Mouse (Mus musculus) neural tube, embryonic 12.5 days (tissue): ENCODE data around the gene Zc3h7a. TPM values are rescaled to one million over a fixed set of nuclear protein-coding genes. Genes with fewer than 3 reads are reported as not detected.

ENCODE experiments used
- ATAC-seq: fragments of 200-750 bp; cut with Nextera tagmentation; 2 replicates; pipeline ENCODE4 v1.8.0; 2017; ENCODE audit warnings: low read depth, mild to moderate bottlenecking, moderate TSS enrichment, moderate library complexity; ENCODE audit not compliant: low FRiP score
- H3K27ac ChIP-seq: fragments of 300-500 bp; sonication (generic); 2 replicates; pipeline ENCODE4 v1.5.1; 2016
- H3K27me3 ChIP-seq: fragments of 300-500 bp; sonication (generic); replicated peaks from 2 replicates; pipeline ENCODE4 v1.6.1; 2016; ENCODE audit warnings: mild to moderate bottlenecking
- H3K36me3 ChIP-seq: fragments of 300-500 bp; sonication (generic); 2 replicates; pipeline ENCODE4 v1.6.1; 2016; ENCODE audit warnings: mild to moderate bottlenecking
- H3K4me1 ChIP-seq: fragments of 300-500 bp; sonication (generic); 2 replicates; pipeline ENCODE4 v1.6.1; 2016
- H3K4me2 ChIP-seq: fragments of 300-500 bp; sonication (generic); replicated peaks from 2 replicates; pipeline ENCODE4 v1.6.1; 2016; ENCODE audit warnings: mild to moderate bottlenecking
- H3K4me3 ChIP-seq: fragments of 300-500 bp; sonication (generic); 2 replicates; pipeline ENCODE4 v1.5.1; 2016
- H3K9ac ChIP-seq: fragments of 300-500 bp; sonication (generic); 2 replicates; pipeline ENCODE4 v1.6.1; 2016; ENCODE audit warnings: mild to moderate bottlenecking
- H3K9me3 ChIP-seq: fragments of 300-500 bp; sonication (generic); 2 replicates; pipeline ENCODE4 v1.6.1; 2016; ENCODE audit warnings: mild to moderate bottlenecking
- WGBS: fragments of 180-500 bp; shearing (Covaris S2); methylation state at CpG from one replicate; pipeline ENCODE4 v1.1.7; 2016; 5-methylcytosine and 5-hydroxymethylcytosine counted together
- polyA plus RNA-seq: library from polyadenylated mRNA; unstranded; fragments of >200 nt; fragmentation: Nextera tagmentation; extraction: Ambion mirVana; gene quantifications from 2 replicates; pipeline ENCODE4 v1.2.1, GENCODE M21; 2016

Gene Zc3h7a
- polyA plus RNA-seq, 1 experiment from 2014 or later: 105 TPM

GRCm38 (mm10) chr16:11133476-11134347 lies 42.5 kb downstream of the Zc3h7a start:
- H3K9me3 ChIP-seq: no peaks in the 10 kb centered on the region
- H3K27me3 ChIP-seq: no peaks in the 10 kb centered on the region
- H3K36me3 ChIP-seq: peaks cover 6% of the 10 kb centered on the region
- peak overlapping the region; percentile 93 for H3K9ac ChIP-seq
- peak overlapping the region; percentile 75; the same call in 1 of the 2 replicates for H3K27ac ChIP-seq
- peak overlapping the region; percentile 85 for H3K4me2 ChIP-seq
- no peak; the same call in 1 of the 2 replicates for ATAC-seq
- H3K4me3 ChIP-seq: peak overlapping the region; percentile 95
- under 1% methylated on average over 34 of the region's 34 CpGs for WGBS
- peaks cover 28% of the 10 kb centered on the region for H3K4me1 ChIP-seq

- no peak for ATAC-seq
- Histone ChIP-seq H3K4me2 (peak overlapping the region; percentile 85), H3K27me3 (no peaks in the 10 kb centered on the region), H3K9ac (0 out of 2 replicates have a peak overlapping the region, but pooled peaks have one; percentile 30), H3K36me3 (peaks cover 10% of the 10 kb centered on the region), H3K4me1 (peaks cover 28% of the 10 kb centered on the region), H3K4me3 (no peak overlapping the region), H3K27ac (no peak overlapping the region), H3K9me3 (no peaks in the 10 kb centered on the region)
- WGBS: 17% methylated on average over 2 of the region's 2 CpGs
Observed at GRCm38 (mm10) chr16:11132839-11133238, 43.4 kb downstream of the Zc3h7a start.

- Histone ChIP-seq H3K27me3 (no peaks in the 10 kb centered on the region), H3K9me3 (no peaks in the 10 kb centered on the region), H3K27ac (no peak overlapping the region), H3K4me1 (peaks cover 18% of the 10 kb centered on the region), H3K4me2 (no peak overlapping the region), H3K9ac (no peak overlapping the region), H3K4me3 (no peak overlapping the region), H3K36me3 (peaks cover 29% of the 10 kb centered on the region; the same call in 1 of the 2 replicates)
- 93% methylated on average over 11 of the region's 11 CpGs for WGBS
- ATAC-seq: no peak
Observed at GRCm38 (mm10) chr16:11128301-11128700, 47.9 kb downstream of the Zc3h7a start.

- Histone ChIP-seq H3K36me3 (peaks cover 36% of the 10 kb centered on the region; the same call in 1 of the 2 replicates), H3K4me1 (no peaks in the 10 kb centered on the region), H3K4me2 (no peak overlapping the region), H3K9me3 (no peaks in the 10 kb centered on the region), H3K4me3 (no peak overlapping the region), H3K9ac (no peak overlapping the region), H3K27ac (no peak overlapping the region), H3K27me3 (no peaks in the 10 kb centered on the region)
- WGBS: 94% methylated on average over 2 of the region's 2 CpGs
- ATAC-seq: no peak
Observed at GRCm38 (mm10) chr16:11125371-11125770, 50.8 kb downstream of the Zc3h7a start.

GRCm38 (mm10) chr16:11124110-11124509 lies 52.1 kb downstream of the Zc3h7a start:
- Histone ChIP-seq H3K27me3 (no peaks in the 10 kb centered on the region), H3K9me3 (no peaks in the 10 kb centered on the region), H3K4me1 (no peaks in the 10 kb centered on the region), H3K27ac (no peak overlapping the region), H3K4me3 (no peak overlapping the region), H3K4me2 (no peak overlapping the region), H3K9ac (no peak overlapping the region), H3K36me3 (peaks cover 39% of the 10 kb centered on the region)
- no peak for ATAC-seq
- 86% methylated on average over 1 of the region's 1 CpGs for WGBS

GRCm38 (mm10) chr16:11122625-11123024 lies 53.6 kb downstream of the Zc3h7a start:
- Histone ChIP-seq H3K4me3 (no peak overlapping the region), H3K4me1 (no peaks in the 10 kb centered on the region), H3K27ac (no peak overlapping the region), H3K4me2 (no peak overlapping the region), H3K36me3 (peaks cover 34% of the 10 kb centered on the region), H3K9ac (no peak overlapping the region), H3K27me3 (no peaks in the 10 kb centered on the region), H3K9me3 (no peaks in the 10 kb centered on the region)
- ATAC-seq: no peak
- WGBS: 89% methylated on average over 2 of the region's 2 CpGs

GRCm38 (mm10) chr16:11109198-11109740 lies 66.9 kb downstream of the Zc3h7a start:
- Histone ChIP-seq H3K9me3 (no peaks in the 10 kb centered on the region), H3K4me3 (no peak overlapping the region), H3K9ac (no peak overlapping the region), H3K27ac (no peak overlapping the region), H3K36me3 (peaks cover 6% of the 10 kb centered on the region; the same call in 1 of the 2 replicates), H3K4me1 (no peaks in the 10 kb centered on the region), H3K27me3 (no peaks in the 10 kb centered on the region), H3K4me2 (no peak overlapping the region)
- WGBS: 73% methylated on average over 4 of the region's 4 CpGs
- ATAC-seq: no peak

GRCm38 (mm10) chr16:11104905-11105304 lies 71.3 kb downstream of the Zc3h7a start:
- Histone ChIP-seq H3K9me3 (no peaks in the 10 kb centered on the region), H3K27ac (no peak overlapping the region), H3K4me3 (no peak overlapping the region), H3K4me1 (no peaks in the 10 kb centered on the region), H3K9ac (no peak overlapping the region), H3K36me3 (peaks cover 4% of the 10 kb centered on the region; the same call in 1 of the 2 replicates), H3K4me2 (no peak overlapping the region), H3K27me3 (no peaks in the 10 kb centered on the region)
- no peak for ATAC-seq
- WGBS: 83% methylated on average over 1 of the region's 1 CpGs

- no peak for ATAC-seq
- Histone ChIP-seq H3K9me3 (no peaks in the 10 kb centered on the region), H3K4me1 (no peaks in the 10 kb centered on the region), H3K9ac (no peak overlapping the region), H3K27ac (no peak overlapping the region), H3K4me2 (no peak overlapping the region), H3K27me3 (no peaks in the 10 kb centered on the region), H3K36me3 (peaks cover 2% of the 10 kb centered on the region; the same call in 1 of the 2 replicates), H3K4me3 (no peak overlapping the region)
- WGBS: 88% methylated on average over 3 of the region's 3 CpGs
Observed at GRCm38 (mm10) chr16:11097301-11097700, 78.9 kb downstream of the Zc3h7a start.

GRCm38 (mm10) chr16:11093717-11094386 lies 82.3 kb downstream of the Zc3h7a start:
- no peaks in the 10 kb centered on the region for H3K9me3 ChIP-seq
- no peak overlapping the region for H3K4me2 ChIP-seq
- no peaks in the 10 kb centered on the region for H3K4me1 ChIP-seq
- H3K9ac ChIP-seq: no peak overlapping the region
- H3K27ac ChIP-seq: no peak overlapping the region
- peaks cover 29% of the 10 kb centered on the region for H3K36me3 ChIP-seq
- no peak for ATAC-seq
- 94% methylated on average over 13 of the region's 13 CpGs for WGBS
- no peaks in the 10 kb centered on the region for H3K27me3 ChIP-seq
- H3K4me3 ChIP-seq: no peak overlapping the region

- no peak for ATAC-seq
- H3K36me3 ChIP-seq: peaks cover 40% of the 10 kb centered on the region
- WGBS: 87% methylated on average over 3 of the region's 3 CpGs
- no peaks in the 10 kb centered on the region for H3K4me1 ChIP-seq
- H3K27me3 ChIP-seq: no peaks in the 10 kb centered on the region
- no peak overlapping the region for H3K4me2 ChIP-seq
- H3K9ac ChIP-seq: no peak overlapping the region
- H3K4me3 ChIP-seq: no peak overlapping the region
- H3K9me3 ChIP-seq: no peaks in the 10 kb centered on the region
- H3K27ac ChIP-seq: no peak overlapping the region
Observed at GRCm38 (mm10) chr16:11092523-11092922, 83.7 kb downstream of the Zc3h7a start.

GRCm38 (mm10) chr16:11092061-11092460 lies 84.1 kb downstream of the Zc3h7a start:
- no peak overlapping the region for H3K9ac ChIP-seq

More at GRCm38 (mm10) chr16:11092061-11092460, 84.1 kb downstream of the Zc3h7a start:
- no peak for ATAC-seq
- no peak overlapping the region for H3K4me2 ChIP-seq
- no peak overlapping the region for H3K27ac ChIP-seq
- H3K4me1 ChIP-seq: no peaks in the 10 kb centered on the region
- WGBS: 70% methylated on average over 4 of the region's 4 CpGs
- no peaks in the 10 kb centered on the region for H3K9me3 ChIP-seq
- H3K36me3 ChIP-seq: peaks cover 44% of the 10 kb centered on the region
- no peaks in the 10 kb centered on the region for H3K27me3 ChIP-seq
- no peak overlapping the region for H3K4me3 ChIP-seq
